Mouse (Mus musculus) midbrain, postnatal 0 days (tissue): Measurements from ENCODE around the gene Fbxw4. TPM values are rescaled to one million over a fixed set of nuclear protein-coding genes. Genes with fewer than 3 reads are reported as not detected.
"Not testable (repeated sequence)": the region's sequence is repeated elsewhere in the genome, so short reads cannot be mapped to it uniquely, and the experiment has no call there.

Source experiments
- ATAC-seq: fragments of 200-750 bp; cut with Nextera tagmentation; 2 replicates; pipeline ENCODE4 v1.8.0; 2017; ENCODE audit warnings: moderate number of reproducible peaks, mild to moderate bottlenecking, moderate TSS enrichment, moderate library complexity; ENCODE audit not compliant: low FRiP score
- DNase-seq: peaks from one replicate; pipeline ENCODE4 v3.0.0-alpha.2; 2015; ENCODE audit warnings: low spot score
- H3K27ac ChIP-seq: fragments of 300-500 bp; sonication (generic); 2 replicates; pipeline ENCODE4 v1.5.1; 2014; ENCODE audit warnings: low read depth, mild to moderate bottlenecking, low read length, mixed read lengths
- H3K27me3 ChIP-seq: fragments of 300-500 bp; sonication (generic); 2 replicates; pipeline ENCODE4 v1.6.1; 2014; ENCODE audit warnings: low read length, control low read depth, mixed read lengths; ENCODE audit not compliant: insufficient read depth
- H3K36me3 ChIP-seq: fragments of 300-500 bp; sonication (generic); 2 replicates; pipeline ENCODE4 v1.6.1; 2014; ENCODE audit warnings: low read length, control low read depth, mixed read lengths; ENCODE audit not compliant: insufficient read depth
- H3K4me1 ChIP-seq: fragments of 300-500 bp; sonication (generic); 2 replicates; pipeline ENCODE4 v1.6.1; 2014; ENCODE audit warnings: mild to moderate bottlenecking, control low read depth, antibody characterized with exemption, low read length, mixed read lengths; ENCODE audit not compliant: insufficient read depth
- H3K4me2 ChIP-seq: fragments of 300-500 bp; sonication (generic); 2 replicates; pipeline ENCODE4 v1.6.1; 2014; ENCODE audit warnings: low read depth, mild to moderate bottlenecking, low read length, mixed read lengths; ENCODE audit not compliant: poor library complexity, severe bottlenecking
- H3K4me3 ChIP-seq: fragments of 300-500 bp; sonication (generic); 2 replicates; pipeline ENCODE4 v1.5.1; 2014; ENCODE audit warnings: low read depth, mild to moderate bottlenecking, low read length, moderate library complexity
- H3K9ac ChIP-seq: fragments of 300-500 bp; sonication (generic); replicated peaks from 2 replicates; pipeline ENCODE4 v1.6.1; 2014; ENCODE audit warnings: mild to moderate bottlenecking, low read length, moderate library complexity, mixed read lengths; ENCODE audit not compliant: poor library complexity, severe bottlenecking
- H3K9me3 ChIP-seq: fragments of 300-500 bp; sonication (generic); 2 replicates; pipeline ENCODE4 v1.6.1; 2016; ENCODE audit warnings: low read length, control low read depth
- CTCF ChIP-seq: IDR thresholded peaks from 2 replicates; pipeline ENCODE4 v1.5.1; 2016; ENCODE audit warnings: antibody characterized with exemption, mild to moderate bottlenecking
- WGBS: fragments of 180-500 bp; shearing (Covaris S2); extraction: QIAGEN DNeasy Blood & Tissue Kit; methylation state at CpG from one replicate; pipeline ENCODE4 v1.1.7; 2014; 5-methylcytosine and 5-hydroxymethylcytosine counted together
- polyA plus RNA-seq: library from polyadenylated mRNA; unstranded; fragments of >200 nt; fragmentation: Nextera tagmentation; extraction: Ambion mirVana; gene quantifications from 2 replicates; pipeline ENCODE4 v1.2.1, GENCODE M21; 2015
- total RNA-seq: library from RNA; depleted of rRNA; stranded (reverse); fragments of >200 nt; gene quantifications from 2 replicates; pipeline ENCODE4 v1.2.3, GENCODE M21; 2014

Fbxw4 gene
- total and polyA plus RNA-seq, 2 experiments from 2014 or later: 5.6 to 41.8 TPM

DNA sequence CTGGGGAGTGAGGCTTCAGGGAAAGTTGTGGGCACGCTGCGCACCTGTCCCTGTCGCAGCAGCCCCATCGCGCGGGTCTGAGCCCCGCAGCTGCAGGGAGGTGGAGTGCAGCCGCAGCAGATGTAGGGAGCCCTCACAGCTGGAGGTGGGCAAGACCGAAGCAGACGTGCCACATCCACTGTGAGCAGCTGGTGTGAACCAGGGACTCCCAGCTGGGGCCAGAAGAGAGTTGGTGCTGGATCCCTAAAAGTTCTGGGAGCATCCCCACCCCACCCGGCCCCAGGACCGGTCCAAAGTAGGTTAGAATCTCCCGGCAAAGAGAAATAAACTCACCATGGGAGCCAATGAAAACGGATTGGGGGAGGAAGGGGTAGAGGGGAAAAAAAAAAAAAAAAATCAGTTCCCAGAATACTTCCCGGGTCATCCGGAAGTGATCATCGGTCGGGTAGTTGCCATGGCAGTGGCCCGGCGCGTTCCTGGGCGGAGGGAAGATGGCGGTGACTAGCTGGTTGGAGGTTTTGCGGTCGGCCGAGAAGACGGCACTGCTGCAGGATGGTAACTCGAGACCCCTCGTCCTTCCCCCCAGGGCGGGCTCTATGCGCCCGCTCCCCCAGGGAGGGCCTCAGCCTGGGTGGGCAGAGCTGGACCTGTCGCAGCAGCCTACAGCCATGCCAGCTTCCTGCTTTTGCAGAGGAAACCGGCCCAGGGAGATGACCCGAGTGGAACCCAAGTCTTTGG lies 99.8 kb downstream of the Fbxw4 start, which contains the start of the genes Poll and Gm17018:
Gene Poll, minus strand, starts transcription at position 379 of the 738 bp plus-strand sequence.
Gene Gm17018, plus strand, starts transcription at position 463 of the 738 bp plus-strand sequence.
- Histone ChIP-seq H3K9me3 (no peaks in the 10 kb centered on the region), H3K4me1 (no peaks in the 10 kb centered on the region; the same call in 1 of the 2 replicates), H3K4me2 (peak within 1 kb of the TSS; percentile 98), H3K36me3 (no peaks in the 10 kb centered on the region), H3K4me3 (peak within 1 kb of the TSS; percentile 65), H3K27me3 (0 out of 2 replicates have a peak, but pooled peaks cover 4% of the 10 kb centered on the region), H3K9ac (peak within 1 kb of the TSS; percentile 68), H3K27ac (no peak within 1 kb of the TSS)
- DNase-seq: peak; percentile 88
- TF ChIP-seq CTCF: no peak
- under 1% methylated on average over 35 of the region's 35 CpGs for WGBS
- ATAC-seq: peak; percentile 89

DNA sequence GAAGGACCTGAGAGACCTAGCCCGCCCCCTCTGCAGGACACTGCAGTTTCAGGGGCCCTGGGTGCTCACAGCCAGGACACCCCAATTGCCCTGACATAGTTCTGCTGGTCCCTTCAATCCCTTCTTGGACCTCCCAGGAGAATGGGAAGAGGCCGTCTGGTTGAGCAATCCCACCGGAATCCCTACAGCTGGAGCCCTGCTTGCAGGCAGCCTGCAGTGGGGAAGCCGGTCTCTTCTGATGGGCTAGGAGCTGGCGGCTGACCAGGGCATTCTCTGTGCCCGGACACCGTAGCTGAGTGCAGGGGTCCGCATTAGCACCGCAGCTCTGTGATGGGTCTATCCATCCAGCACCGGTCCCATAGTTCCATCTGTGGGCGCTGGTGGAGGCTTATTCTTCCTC lies 106.0 kb downstream of the Fbxw4 start:
- Histone ChIP-seq H3K9ac (no peak overlapping the region), H3K4me2 (no peak overlapping the region), H3K4me3 (no peak overlapping the region), H3K27me3 (no peaks in the 10 kb centered on the region), H3K4me1 (no peaks in the 10 kb centered on the region), H3K9me3 (no peaks in the 10 kb centered on the region), H3K36me3 (peaks cover 8% of the 10 kb centered on the region; the same call in 1 of the 2 replicates), H3K27ac (no peak overlapping the region)
- DNase-seq (no peak), ATAC-seq (no peak)
- 94% methylated on average over 11 of the region's 11 CpGs for WGBS
- TF ChIP-seq CTCF: no peak

DNA sequence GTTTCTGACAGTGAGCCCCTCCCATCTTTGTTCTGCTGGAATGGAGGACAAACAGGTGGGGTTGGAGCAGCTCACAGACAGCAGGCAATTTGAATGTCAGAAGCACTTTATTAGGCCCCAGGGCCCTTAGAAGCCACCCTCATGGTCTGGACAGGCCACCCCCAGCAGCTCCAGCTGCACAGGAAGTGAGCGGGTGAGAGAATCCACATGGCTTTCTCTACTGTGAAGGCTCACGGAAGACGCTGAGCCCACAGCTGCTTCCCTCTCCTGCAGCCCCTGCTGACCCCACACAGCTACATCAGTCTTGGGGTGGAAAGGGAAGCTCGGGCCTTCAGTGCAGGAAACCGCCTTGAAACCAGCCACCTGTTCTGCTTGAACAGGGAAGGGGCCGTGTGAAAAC lies 107.9 kb downstream of the Fbxw4 start:
- Histone ChIP-seq H3K27me3 (0 out of 2 replicates have a peak, but pooled peaks cover 4% of the 10 kb centered on the region), H3K9me3 (no peaks in the 10 kb centered on the region), H3K4me3 (no peak overlapping the region), H3K27ac (no peak overlapping the region), H3K36me3 (peaks cover 8% of the 10 kb centered on the region; the same call in 1 of the 2 replicates), H3K4me1 (no peaks in the 10 kb centered on the region), H3K9ac (no peak overlapping the region), H3K4me2 (no peak overlapping the region)
- no peak for ATAC-seq
- no peak for DNase-seq
- no peak for TF ChIP-seq CTCF
- WGBS: 86% methylated on average over 6 of the region's 6 CpGs

DNA sequence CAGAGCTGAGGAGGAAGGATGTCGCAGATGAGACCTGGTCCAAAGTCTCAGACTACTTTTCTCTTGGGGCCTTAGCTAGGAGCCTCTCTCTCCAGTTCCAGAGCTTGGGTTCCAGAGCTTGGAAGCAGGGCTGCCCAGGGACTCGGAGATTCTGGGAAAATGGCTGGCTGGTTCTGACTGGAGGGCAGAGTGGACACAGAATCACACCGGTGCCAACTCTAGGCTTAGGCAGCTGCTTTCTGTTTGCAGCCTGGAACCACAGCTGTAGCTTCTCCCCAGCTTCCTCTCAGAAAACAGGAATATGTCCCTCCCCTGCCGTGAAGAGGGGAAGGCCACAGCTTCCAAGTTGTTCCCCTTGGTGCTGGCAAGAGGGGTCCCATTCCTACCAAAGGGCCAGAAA lies 110.2 kb downstream of the Fbxw4 start:
- Histone ChIP-seq H3K9me3 (no peaks in the 10 kb centered on the region), H3K27ac (no peak overlapping the region), H3K4me3 (no peak overlapping the region), H3K27me3 (0 out of 2 replicates have a peak, but pooled peaks cover 21% of the 10 kb centered on the region), H3K36me3 (peaks cover 8% of the 10 kb centered on the region; the same call in 1 of the 2 replicates), H3K9ac (no peak overlapping the region), H3K4me1 (no peaks in the 10 kb centered on the region), H3K4me2 (no peak overlapping the region)
- ATAC-seq (no peak), DNase-seq (no peak)
- 78% methylated on average over 4 of the region's 4 CpGs for WGBS
- no peak for TF ChIP-seq CTCF

DNA sequence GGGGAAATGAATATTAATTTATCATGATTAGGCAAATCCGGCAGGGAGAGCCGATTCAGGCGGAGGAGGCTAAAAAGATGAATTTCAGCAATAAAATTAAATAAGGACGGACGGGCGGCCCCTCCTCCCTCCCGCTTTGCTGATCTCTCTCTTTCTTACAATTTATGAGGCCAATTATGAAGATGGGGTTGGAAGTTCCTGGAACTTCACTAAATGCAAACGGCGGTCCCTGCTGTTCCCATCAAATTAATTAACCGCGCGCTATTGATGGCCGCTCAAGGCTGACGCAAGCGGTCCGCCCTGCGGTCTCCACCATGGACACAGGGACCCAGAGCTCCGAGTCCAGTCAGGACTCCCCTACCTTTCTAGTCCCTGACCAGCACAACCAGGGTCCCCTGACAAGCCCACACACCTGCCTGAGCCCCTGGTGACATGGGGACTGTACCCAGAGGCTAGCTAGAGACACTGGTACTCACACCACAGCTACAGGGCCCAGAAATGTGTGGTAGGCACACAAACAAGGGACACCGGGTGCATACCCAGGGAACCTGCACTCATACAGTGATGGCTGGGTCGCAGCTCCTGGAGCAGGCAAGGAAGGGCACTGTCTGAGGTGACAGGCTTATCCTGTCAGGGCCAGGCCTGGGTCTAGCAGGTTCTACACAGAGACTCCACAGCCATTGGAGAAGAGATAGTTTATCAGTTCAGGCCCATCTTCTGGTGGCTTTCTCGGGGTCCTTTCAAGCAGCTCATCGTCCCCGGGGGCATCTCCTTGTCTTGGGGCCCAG lies 110.8 kb downstream of the Fbxw4 start:
- Histone ChIP-seq H3K4me3 (no peak overlapping the region), H3K4me1 (0 out of 2 replicates have a peak, but pooled peaks cover 4% of the 10 kb centered on the region), H3K27ac (no peak overlapping the region), H3K9ac (no peak overlapping the region), H3K4me2 (no peak overlapping the region), H3K36me3 (peaks cover 5% of the 10 kb centered on the region; the same call in 1 of the 2 replicates), H3K9me3 (no peaks in the 10 kb centered on the region), H3K27me3 (peaks cover 21% of the 10 kb centered on the region; the same call in 1 of the 2 replicates)
- no peak for ATAC-seq
- no peak for DNase-seq
- WGBS: 58% methylated on average over 23 of the region's 23 CpGs
- TF ChIP-seq CTCF: no peak

DNA sequence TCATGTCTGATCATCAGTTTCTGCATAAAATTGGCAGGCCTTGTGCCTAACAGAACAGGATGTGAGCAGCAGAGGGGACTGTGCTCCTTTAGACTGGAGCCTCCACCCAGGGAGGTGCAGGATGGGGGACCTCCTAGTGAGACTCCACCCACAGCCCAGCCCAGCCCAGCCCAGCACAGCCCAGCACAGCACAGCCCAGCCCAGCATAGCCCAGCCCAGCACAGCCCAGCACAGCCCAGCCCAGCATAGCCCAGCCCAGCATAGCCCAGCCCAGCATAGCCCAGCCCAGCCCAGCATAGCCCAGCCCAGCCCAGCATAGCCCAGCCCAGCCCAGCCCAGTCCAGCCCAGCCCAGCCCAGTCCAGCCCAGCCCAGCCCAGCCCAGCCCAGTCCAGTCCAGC lies 111.9 kb downstream of the Fbxw4 start:
- H3K4me1 ChIP-seq, ATAC-seq, H3K9ac ChIP-seq, H3K36me3 ChIP-seq, H3K9me3 ChIP-seq, H3K4me2 ChIP-seq, DNase-seq, H3K27ac ChIP-seq, H3K4me3 ChIP-seq: not testable (repeated sequence)
- peaks cover 26% of the 10 kb centered on the region for H3K27me3 ChIP-seq
